Mouse (Mus musculus) C2C12 (cell line): ENCODE measurements at regions not wholly inside any gene's neighbourhood (a gene's known extent, or its start where the extent isn't known, plus 50 kb on each side); places are given as distances from the start of the nearest gene placed in this dataset.

Experiments used
- H3K27me3 ChIP-seq: one replicate; pipeline ENCODE4 v1.6.1; 2011; ENCODE audit not compliant: control insufficient read depth, insufficient read depth, insufficient read length
- H3K36me3 ChIP-seq: one replicate; pipeline ENCODE4 v1.6.1; 2011; ENCODE audit not compliant: control insufficient read depth, insufficient read depth
- H3K4me3 ChIP-seq: one replicate; pipeline ENCODE4 v1.5.1; 2011; ENCODE audit warnings: mild to moderate bottlenecking, control low read depth; ENCODE audit not compliant: poor library complexity, insufficient read depth, severe bottlenecking
- H3K79me2 ChIP-seq: one replicate; pipeline ENCODE4 v1.6.1; 2011; ENCODE audit not compliant: control insufficient read depth, insufficient read depth
- H3K79me3 ChIP-seq: one replicate; pipeline ENCODE4 v1.6.1; 2011; ENCODE audit warnings: low read depth, control low read depth
- H3ac ChIP-seq: one replicate; pipeline ENCODE3; 2011; ENCODE audit warnings: low read depth; ENCODE audit not compliant: control insufficient read depth, insufficient read length
- CEBPB ChIP-seq: IDR thresholded peaks from one replicate; pipeline ENCODE4 v1.6.1; 2011; ENCODE audit warnings: low read depth, mild to moderate bottlenecking, control low read depth, moderate library complexity
- CTCF ChIP-seq: IDR thresholded peaks from one replicate; pipeline ENCODE4 v1.5.1; 2011; ENCODE audit not compliant: control insufficient read depth, insufficient read depth, insufficient read length
- FOSL1 ChIP-seq: IDR thresholded peaks from one replicate; pipeline ENCODE4 v1.8.0; 2011; ENCODE audit warnings: mild to moderate bottlenecking, low read length; ENCODE audit not compliant: poor library complexity, insufficient read depth, severe bottlenecking
- MAX ChIP-seq: IDR thresholded peaks from one replicate; pipeline ENCODE4 v1.6.1; 2011; ENCODE audit warnings: mild to moderate bottlenecking, control low read depth
- MYOD1 ChIP-seq: IDR thresholded peaks from one replicate; pipeline ENCODE4 v1.6.1; 2011; ENCODE audit warnings: low read depth; ENCODE audit not compliant: control insufficient read depth, insufficient read length
- MYOG ChIP-seq: IDR thresholded peaks from one replicate; pipeline ENCODE4 v1.6.1; 2011; ENCODE audit not compliant: control insufficient read depth, insufficient read length; ENCODE audit errors: extremely low read depth
- USF1 ChIP-seq: IDR thresholded peaks from one replicate; pipeline ENCODE4 v1.6.1; 2011; ENCODE audit warnings: low read depth, mild to moderate bottlenecking, control low read depth, moderate library complexity

DNA sequence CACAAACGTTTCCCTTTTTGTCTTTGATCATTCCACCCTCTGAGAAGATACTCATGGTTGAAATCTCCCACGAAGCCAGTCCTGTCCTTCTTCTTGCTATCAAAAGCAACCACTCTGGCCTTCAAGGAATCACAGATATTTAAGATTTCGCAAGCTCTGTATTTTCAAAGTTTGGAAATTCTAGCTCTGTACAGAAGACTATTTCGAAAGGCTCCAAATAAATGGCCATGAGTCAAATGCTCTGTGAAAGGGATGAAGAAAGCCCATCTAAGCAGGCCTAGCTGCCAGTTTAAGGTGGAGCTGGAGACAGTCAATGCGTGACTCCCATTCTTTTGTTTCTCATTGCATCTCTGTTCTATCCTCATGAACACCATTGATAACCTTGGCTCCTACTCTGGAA lies 363.5 kb upstream of the Runx1 start:
- Histone ChIP-seq H3K79me3 (no peaks in the 10 kb centered on the region), H3ac (no peak overlapping the region), H3K36me3 (no peaks in the 10 kb centered on the region), H3K4me3 (no peak overlapping the region), H3K27me3 (no peaks in the 10 kb centered on the region), H3K79me2 (no peaks in the 10 kb centered on the region)
- TF ChIP-seq MYOG = no peak
- peak; percentile 26 for TF ChIP-seq CEBPB

DNA sequence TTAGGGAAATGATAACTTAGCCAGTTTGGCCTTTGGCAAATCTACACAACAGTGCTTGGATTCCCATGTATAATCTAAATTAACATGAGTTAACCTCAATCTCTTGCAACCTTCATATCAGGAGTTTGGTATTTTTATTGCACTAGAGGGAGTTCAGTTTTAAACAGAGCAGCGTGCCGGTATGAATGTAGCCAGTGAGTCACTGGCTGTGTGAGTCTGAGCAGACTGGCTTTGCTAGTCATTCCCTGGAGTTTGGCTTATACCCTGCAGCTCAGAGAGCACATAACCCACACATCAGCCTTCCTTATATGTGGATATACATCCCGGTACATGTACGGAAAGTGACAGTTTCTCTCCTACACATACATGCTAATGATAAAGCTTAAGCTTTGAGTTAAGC lies 360.6 kb upstream of the Runx1 start:
- Histone ChIP-seq H3K79me3 (no peaks in the 10 kb centered on the region), H3K27me3 (no peaks in the 10 kb centered on the region), H3K4me3 (no peak overlapping the region), H3ac (no peak overlapping the region), H3K36me3 (no peaks in the 10 kb centered on the region), H3K79me2 (no peaks in the 10 kb centered on the region)
- TF ChIP-seq MAX (no peak), CEBPB (no peak), FOSL1 (no peak), USF1 (no peak), MYOG (no peak)

DNA sequence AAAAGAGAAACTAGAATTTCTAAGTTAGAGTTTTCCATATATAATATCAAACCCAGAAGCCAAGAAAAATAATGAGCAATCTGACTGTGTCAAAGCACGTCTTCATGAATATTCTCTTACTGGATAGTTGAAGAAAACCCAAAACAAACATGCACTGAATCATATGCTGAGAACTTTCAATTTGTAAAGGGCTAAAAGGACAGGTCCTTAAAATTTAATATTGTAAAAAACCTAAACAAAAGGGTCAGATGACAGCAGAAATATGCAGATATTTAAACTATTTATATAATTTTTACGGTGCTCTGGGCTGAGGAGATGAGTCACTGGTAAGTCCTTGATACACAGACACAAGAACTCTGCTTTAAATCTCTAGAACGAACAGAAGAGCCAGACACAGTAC lies 356.7 kb upstream of the Runx1 start:
- Histone ChIP-seq H3K79me2 (no peaks in the 10 kb centered on the region), H3K27me3 (no peaks in the 10 kb centered on the region), H3K4me3 (no peak overlapping the region), H3ac (no peak overlapping the region), H3K79me3 (no peaks in the 10 kb centered on the region), H3K36me3 (no peaks in the 10 kb centered on the region)
- TF ChIP-seq FOSL1 = no peak
- TF ChIP-seq USF1 = peak; percentile 31

DNA sequence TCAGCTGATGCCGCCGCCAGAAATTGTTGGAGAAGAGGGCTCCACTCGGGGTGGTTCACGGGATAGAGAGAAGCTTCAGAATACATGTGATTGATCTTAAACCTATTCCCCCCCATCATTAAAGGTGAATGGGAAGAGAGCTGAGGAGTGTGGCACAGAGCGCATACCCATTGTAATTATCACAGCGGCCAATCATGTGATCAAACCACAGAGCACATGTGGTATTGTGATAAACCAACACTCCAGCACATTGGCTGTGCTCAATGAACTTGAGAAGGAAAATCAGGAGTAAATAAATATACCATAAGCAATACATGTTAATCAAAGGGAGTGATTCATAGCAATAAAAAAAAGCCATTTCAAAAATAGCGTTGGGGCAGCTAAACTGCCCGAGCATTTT lies 355.5 kb upstream of the Runx1 start:
- Histone ChIP-seq H3K27me3 (no peaks in the 10 kb centered on the region), H3K4me3 (no peak overlapping the region), H3ac (no peak overlapping the region), H3K36me3 (no peaks in the 10 kb centered on the region), H3K79me2 (no peaks in the 10 kb centered on the region), H3K79me3 (no peaks in the 10 kb centered on the region)
- TF ChIP-seq MYOG (no peak), USF1 (peak; percentile 17)

DNA sequence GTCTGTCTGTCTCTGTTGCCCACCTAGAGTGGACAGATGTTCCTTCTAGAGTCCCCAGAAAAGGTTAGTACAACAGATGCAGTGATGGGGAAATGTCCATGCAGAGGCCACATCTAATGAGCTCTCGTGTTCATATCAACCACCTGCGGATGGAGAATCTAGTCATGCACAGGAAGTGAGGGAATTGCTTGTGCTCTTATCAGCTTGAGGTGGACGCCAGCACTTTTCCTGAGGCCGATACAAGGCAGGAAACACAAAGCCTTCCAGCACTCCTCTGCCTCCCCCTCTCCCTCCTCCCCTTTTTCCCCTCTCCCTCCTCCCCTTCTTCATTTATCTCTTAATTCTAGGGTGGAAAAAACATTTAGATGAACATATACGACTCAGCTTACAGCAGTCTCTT lies 354.3 kb upstream of the Runx1 start:
- H3K79me3 ChIP-seq = no peaks in the 10 kb centered on the region

DNA sequence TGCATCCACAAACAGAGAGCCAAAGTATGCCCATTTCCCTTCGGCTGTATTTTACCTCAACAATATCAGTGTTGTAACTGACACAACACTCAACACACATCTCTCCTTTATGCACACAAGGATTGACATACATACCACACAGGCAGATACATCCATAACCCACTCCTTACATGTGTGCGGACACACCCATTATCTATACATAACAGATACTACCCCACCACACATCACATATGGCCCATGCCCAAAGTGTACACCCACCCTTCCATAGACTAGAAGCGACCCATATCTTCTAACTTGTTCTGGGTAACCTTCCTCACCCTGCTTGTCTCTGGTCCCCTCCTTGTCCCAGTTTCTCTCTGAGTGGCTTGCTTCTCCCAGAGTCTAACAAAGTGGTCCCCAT lies 340.7 kb upstream of the Runx1 start:
- H3K79me2 ChIP-seq = no peaks in the 10 kb centered on the region
- no peak overlapping the region for H3ac ChIP-seq
- no peaks in the 10 kb centered on the region for H3K27me3 ChIP-seq
- H3K79me3 ChIP-seq = no peaks in the 10 kb centered on the region
- no peak overlapping the region for H3K4me3 ChIP-seq
- H3K36me3 ChIP-seq = no peaks in the 10 kb centered on the region
- TF ChIP-seq MYOG = no peak
- TF ChIP-seq MAX = no peak
- no peak for TF ChIP-seq USF1

More for the DNA sequence above, 354.3 kb upstream of the Runx1 start:
- Histone ChIP-seq H3K4me3 (no peak overlapping the region), H3ac (no peak overlapping the region), H3K27me3 (no peaks in the 10 kb centered on the region), H3K36me3 (no peaks in the 10 kb centered on the region), H3K79me2 (no peaks in the 10 kb centered on the region)
- TF ChIP-seq MAX (no peak), MYOG (no peak), FOSL1 (no peak), CTCF (no peak), CEBPB (no peak), MYOD1 (no peak), USF1 (no peak)

DNA sequence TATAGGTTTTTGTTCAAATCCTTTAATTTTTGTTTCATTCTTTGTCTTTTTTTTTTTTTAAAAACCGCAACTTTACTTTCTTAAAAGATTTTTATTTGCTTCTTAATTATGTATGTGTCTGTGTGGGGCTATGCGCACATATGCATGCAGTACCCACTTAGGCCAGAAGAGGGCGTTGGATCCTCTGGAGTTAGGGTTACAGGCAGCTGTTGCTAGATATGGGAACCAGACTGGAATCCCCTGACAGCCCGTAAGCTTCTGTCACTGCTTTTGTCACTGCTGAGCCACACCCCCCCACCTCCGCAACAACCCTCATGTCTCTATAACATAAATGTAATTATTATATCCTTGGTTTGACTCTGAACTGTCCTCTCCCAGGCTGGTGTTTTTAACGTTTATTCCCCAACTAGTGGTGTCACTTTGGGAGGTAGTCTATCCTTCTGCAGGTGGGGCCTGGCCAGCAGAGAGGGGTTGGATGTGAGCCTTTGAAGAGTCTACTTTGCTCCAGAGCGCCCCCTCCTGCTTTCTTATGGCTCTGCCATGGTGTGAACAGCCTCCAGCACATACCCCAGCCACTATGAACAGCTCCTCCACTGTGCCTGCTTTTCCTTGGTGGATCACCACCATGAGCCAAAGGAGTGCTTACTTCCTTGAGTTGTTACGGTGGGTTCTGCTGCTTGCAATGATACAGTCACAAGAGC lies 332.7 kb upstream of the Runx1 start:
- no peak overlapping the region for H3ac ChIP-seq
- H3K4me3 ChIP-seq = no peak overlapping the region
- no peaks in the 10 kb centered on the region for H3K27me3 ChIP-seq
- no peaks in the 10 kb centered on the region for H3K36me3 ChIP-seq
- no peaks in the 10 kb centered on the region for H3K79me3 ChIP-seq
- no peaks in the 10 kb centered on the region for H3K79me2 ChIP-seq
- TF ChIP-seq FOSL1 = no peak
